ENCODE assay signal across 9 mouse cellular contexts in genomic region chr7:57509681-57510141, GRCm38 (mm10). TPM values are rescaled to one million over a fixed set of nuclear protein-coding genes. Genes with fewer than 3 reads are reported as not detected.
DNase-seq lines count a peak whose midpoint lies in the region; ATAC-seq lines count a peak whose summit lies in the region.
"Had no signal": no experiment of that assay in that cellular context is flagged by ENCODE, and none has a peak within 500 bp of the region (broad histone marks: within the 10 kb centered on the region; RNA-seq: fewer than 3 reads in every experiment).

Gene Gabra5, minus strand, starts transcription at chr7:57510059.

- H3K9ac ChIP-seq in intestine, embryonic 15.5 days, result no peak within 1 kb of the TSS
- no peak within 1 kb of the TSS for H3K9ac ChIP-seq in liver, embryonic 13.5 days
- no peak within 1 kb of the TSS for H3K9ac ChIP-seq in stomach, embryonic 15.5 days

- WGBS in intestine, embryonic 15.5 days, result under 1% methylated on average over 58 of the region's 59 CpGs
- WGBS in liver, embryonic 13.5 days (ENCODE audit: insufficient replicate concordance), result 3% methylated on average over 59 of the region's 59 CpGs
- under 1% methylated on average over 57 of the region's 59 CpGs for WGBS in stomach, embryonic 15.5 days

- H3K36me3 ChIP-seq in intestine, embryonic 15.5 days, result no peaks in the 10 kb centered on the region
- no peaks in the 10 kb centered on the region for H3K36me3 ChIP-seq in liver, embryonic 13.5 days
- no peaks in the 10 kb centered on the region for H3K36me3 ChIP-seq in stomach, embryonic 15.5 days

- no peaks in the 10 kb centered on the region for H3K9me3 ChIP-seq in intestine, embryonic 15.5 days
- H3K9me3 ChIP-seq in liver, embryonic 13.5 days (replicated peaks), result no peaks in the 10 kb centered on the region
- no peaks in the 10 kb centered on the region for H3K9me3 ChIP-seq in stomach, embryonic 15.5 days

- peak; percentile 61 for ATAC-seq in intestine, embryonic 15.5 days
- no peak for ATAC-seq in liver, embryonic 13.5 days (ENCODE audit: low read depth)
- ATAC-seq in stomach, embryonic 15.5 days (ENCODE audit: insufficient read depth, low FRiP score, low read depth), result peak; percentile 35; the same call in 1 of the 2 replicates
- no peak for ATAC-seq in megakaryocyte, adult 5-6 weeks (ENCODE audit: poor library complexity, severe bottlenecking)

- H3K4me3 ChIP-seq in intestine, embryonic 15.5 days (replicated peaks), result peak within 1 kb of the TSS; percentile 37
- H3K4me3 ChIP-seq in liver, embryonic 13.5 days (replicated peaks), result peak within 1 kb of the TSS; percentile 18; the same call in 1 of the 2 replicates
- peak within 1 kb of the TSS; percentile 37 for H3K4me3 ChIP-seq in stomach, embryonic 15.5 days (replicated peaks)

- DNase-seq in adrenal gland, postnatal 14 days, result peak; percentile 20
- DNase-seq in adrenal gland, adult 8-10 months, result no peak
- peak; percentile 4 for DNase-seq in thymus, postnatal 14 days
- DNase-seq in thymus, postnatal 0 days (ENCODE audit: low spot score), result no peak
- DNase-seq in liver, embryonic 13.5 days, result no peak

- peaks cover 51% of the 10 kb centered on the region for H3K27me3 ChIP-seq in intestine, embryonic 15.5 days (replicated peaks)
- H3K27me3 ChIP-seq in liver, embryonic 13.5 days, result peaks cover 45% of the 10 kb centered on the region
- H3K27me3 ChIP-seq in stomach, embryonic 15.5 days (replicated peaks), result peaks cover 50% of the 10 kb centered on the region

- H3K4me2 ChIP-seq in intestine, embryonic 15.5 days (replicated peaks), result peak within 1 kb of the TSS; percentile 82
- peak within 1 kb of the TSS; percentile 30 for H3K4me2 ChIP-seq in liver, embryonic 13.5 days
- peak within 1 kb of the TSS; percentile 72 for H3K4me2 ChIP-seq in stomach, embryonic 15.5 days

- no peak within 1 kb of the TSS for H3K27ac ChIP-seq in intestine, embryonic 15.5 days
- no peak within 1 kb of the TSS for H3K27ac ChIP-seq in liver, embryonic 13.5 days
- no peak within 1 kb of the TSS for H3K27ac ChIP-seq in stomach, embryonic 15.5 days

- H3K4me1 ChIP-seq in intestine, embryonic 15.5 days (replicated peaks), result peaks cover 6% of the 10 kb centered on the region
- H3K4me1 ChIP-seq in liver, embryonic 13.5 days (replicated peaks), result no peaks in the 10 kb centered on the region
- H3K4me1 ChIP-seq in stomach, embryonic 15.5 days, result peaks cover 4% of the 10 kb centered on the region; the same call in 1 of the 2 replicates

RNA-seq across cellular contexts. Expression of gene Gabra5, which starts in this region (rescaled TPM):
- total RNA-seq in adrenal gland, postnatal 14 days (2021), result 0.19 TPM in 1 of 2 replicates, not detected in the other
- under 1 TPM; 0.35 to 0.65 (median 0.47) TPM for total RNA-seq in adrenal gland, adult 8-10 months (2022)
- polyA plus RNA-seq in thymus, postnatal 0 days (2015; fragmentation: Nextera tagmentation; extraction: Ambion mirVana), result 0.10 and 0.13 TPM in 2 replicates
- 0.29 and 0.38 TPM in 2 replicates for polyA plus RNA-seq in intestine, embryonic 15.5 days (2015; fragmentation: Nextera tagmentation; extraction: Ambion mirVana)
- 0.03 TPM in 1 of 2 replicates, not detected in the other for polyA plus RNA-seq in liver, embryonic 13.5 days (2015; fragmentation: Nextera tagmentation; extraction: Ambion mirVana)
- polyA plus RNA-seq in stomach, embryonic 15.5 days (2015; fragmentation: Nextera tagmentation; extraction: Ambion mirVana), result 0.41 and 0.61 TPM in 2 replicates
- not detected in 2 replicates for total RNA-seq in megakaryocyte, adult 5-6 weeks (2015)
- total RNA-seq in megakaryocyte, adult 5-6 weeks (2017), result not detected in 2 replicates
- polyA plus RNA-seq: small intestine, adult 2 months had no signal

Comparison
In these comparisons a context has a peak if more than half of its experiments do, and no peak if none do; other contexts are left out.
1. Peak in DNase-seq in adrenal gland, postnatal 14 days; RNA of the gene not detected or under 1 TPM.
2. Peak in ATAC-seq, H3K4me3 ChIP-seq and H3K4me2 ChIP-seq in intestine, embryonic 15.5 days; RNA of the gene not detected or under 1 TPM.
3. Peak in ATAC-seq, H3K4me3 ChIP-seq and H3K4me2 ChIP-seq in stomach, embryonic 15.5 days; RNA of the gene not detected or under 1 TPM.
4. H3K4me2 ChIP-seq: peak in every context shown above with its lines; median percentile 82 in intestine, embryonic 15.5 days; 72 in stomach, embryonic 15.5 days; 30 in liver, embryonic 13.5 days.